Mouse (Mus musculus): ENCODE data around the gene Nsun7.

- TF ChIP-seq CTCF (IDR thresholded peaks at IDR 0.05; ENCODE audit: low read depth) = no peak
- TF ChIP-seq EP300 (IDR thresholded peaks at IDR 0.05; ENCODE audit: low read depth) = no peak
These were observed 39.2 kb downstream of the Nsun7 start for GRCm38 (mm10) chr5:66298856-66299255.
